Mouse (Mus musculus) E14TG2a.4 (cell line): ENCODE data around the gene Vps51.

Experiments used
- CTCF ChIP-seq: conservative IDR thresholded peaks from 2 replicates; pipeline ENCODE4 v1.5.1; 2014; ENCODE audit warnings: low read length
- NANOG ChIP-seq: IDR thresholded peaks from 2 replicates; pipeline ENCODE4 v1.6.1; 2014; ENCODE audit warnings: borderline replicate concordance, low read length, mixed read lengths

DNA sequence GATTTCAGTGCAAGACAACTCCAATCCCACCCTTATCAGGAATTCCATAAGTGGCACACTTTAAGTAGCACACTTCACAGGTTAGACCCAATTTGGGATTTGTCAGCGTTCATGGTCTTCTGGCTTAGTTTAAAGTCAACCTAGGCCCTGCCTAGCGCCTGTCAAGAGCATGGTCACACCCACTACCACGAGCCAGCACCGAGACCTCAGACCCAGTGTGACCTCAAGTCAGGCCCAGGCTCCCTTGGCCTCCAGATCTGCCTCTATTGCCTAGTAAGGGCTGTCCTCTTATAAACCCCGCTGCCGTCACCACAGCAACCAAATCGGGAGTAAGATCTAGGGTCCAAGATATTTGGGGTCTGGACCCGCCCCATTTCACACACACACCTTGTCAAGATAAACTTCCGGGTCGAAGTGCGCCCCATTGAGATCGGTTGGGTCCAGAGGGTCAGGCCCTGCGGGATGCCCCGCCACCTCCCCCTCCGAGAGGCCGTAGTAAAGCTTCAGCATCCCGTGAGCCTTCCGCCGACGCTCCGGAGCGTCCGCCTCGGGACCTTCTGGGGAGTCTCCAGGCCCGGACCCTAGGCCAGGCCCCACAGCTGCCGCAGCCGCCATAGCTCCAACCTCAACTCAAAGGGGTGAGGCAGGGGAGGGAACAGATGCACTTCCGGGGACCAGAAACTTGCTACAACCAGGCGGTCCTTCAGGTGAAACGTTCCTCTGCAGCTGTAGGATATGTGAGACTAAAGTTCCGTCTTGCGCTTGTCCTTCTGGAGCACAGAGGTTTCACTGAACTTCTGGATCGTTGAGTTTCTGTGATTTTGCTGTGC, at the start of gene Vps51:
- TF ChIP-seq CTCF (no peak), NANOG (no peak)
